Mouse (Mus musculus): Measurements from ENCODE around the gene Nfu1. TPM values are rescaled to one million over a fixed set of nuclear protein-coding genes. Genes with fewer than 3 reads are reported as not detected.
A peak's percentile ranks its signal among the peaks of the same experiment; 100 is the strongest.
"Not testable (repeated sequence)": the region's sequence is repeated elsewhere in the genome, so short reads cannot be mapped to it uniquely, and the experiment has no call there.

The Nfu1 gene
- total RNA-seq, 4 experiments from 2014 or later = 78.5 to 83.2 (median 80.7) TPM

- no peak for DNase-seq (ENCODE audit: low spot score)
Observed at GRCm38 (mm10) chr6:87021791-87022190, 12.8 kb downstream of the Nfu1 start.

- DNase-seq (ENCODE audit: low spot score) = no peak
Observed at GRCm38 (mm10) chr6:87026980-87027379, 17.9 kb downstream of the Nfu1 start.

GRCm38 (mm10) chr6:87028881-87029280 is 19.8 kb downstream of the Nfu1 start:
- DNase-seq (ENCODE audit: low spot score) = no peak

- not testable (repeated sequence) for DNase-seq (ENCODE audit: low spot score)
Observed at GRCm38 (mm10) chr6:87031310-87031709, 22.3 kb downstream of the Nfu1 start.

GRCm38 (mm10) chr6:87032401-87032800 is 23.4 kb downstream of the Nfu1 start:
- DNase-seq (ENCODE audit: low spot score) = no peak

GRCm38 (mm10) chr6:87034395-87034794 is 25.4 kb downstream of the Nfu1 start:
- DNase-seq (ENCODE audit: low spot score) = no peak

GRCm38 (mm10) chr6:87037826-87038620 is 29.0 kb downstream of the Nfu1 start:
- no peak for DNase-seq (ENCODE audit: low spot score)

GRCm38 (mm10) chr6:87039161-87039560 is 30.1 kb downstream of the Nfu1 start:
- DNase-seq (ENCODE audit: low spot score) = no peak

GRCm38 (mm10) chr6:87040971-87041370 is 31.9 kb downstream of the Nfu1 start:
- no peak for DNase-seq (ENCODE audit: low spot score)

GRCm38 (mm10) chr6:87041431-87041830 is 32.4 kb downstream of the Nfu1 start:
- no peak for DNase-seq (ENCODE audit: low spot score)

- no peak for DNase-seq (ENCODE audit: low spot score)
Observed at GRCm38 (mm10) chr6:87042004-87042336, 32.9 kb downstream of the Nfu1 start.

GRCm38 (mm10) chr6:87042337-87043130 is 33.5 kb downstream of the Nfu1 start, which contains the start of gene Gfpt1:
Gene Gfpt1 (plus strand): TSS chr6:87042846.
- peak; percentile 95 for DNase-seq (ENCODE audit: low spot score)

- DNase-seq (ENCODE audit: low spot score) = no peak
Observed at GRCm38 (mm10) chr6:87043131-87043516, 34.1 kb downstream of the Nfu1 start.

GRCm38 (mm10) chr6:87044895-87045294 is 35.9 kb downstream of the Nfu1 start:
- DNase-seq (ENCODE audit: low spot score) = no peak

GRCm38 (mm10) chr6:87045507-87045906 is 36.5 kb downstream of the Nfu1 start:
- no peak for DNase-seq (ENCODE audit: low spot score)

GRCm38 (mm10) chr6:87048712-87049111 is 39.7 kb downstream of the Nfu1 start:
- not testable (repeated sequence) for DNase-seq (ENCODE audit: low spot score)

- DNase-seq (ENCODE audit: low spot score) = no peak
Observed at GRCm38 (mm10) chr6:87051886-87052425, 42.9 kb downstream of the Nfu1 start.

- no peak for DNase-seq (ENCODE audit: low spot score)
Observed at GRCm38 (mm10) chr6:87054193-87054592, 45.2 kb downstream of the Nfu1 start.

- no peak for DNase-seq (ENCODE audit: low spot score)
Observed at GRCm38 (mm10) chr6:87059754-87060153, 50.7 kb downstream of the Nfu1 start.

GRCm38 (mm10) chr6:87063586-87063985 is 54.5 kb downstream of the Nfu1 start:
- no peak for DNase-seq (ENCODE audit: low spot score)

- no peak for DNase-seq (ENCODE audit: low spot score)
Observed at GRCm38 (mm10) chr6:87068209-87068608, 59.2 kb downstream of the Nfu1 start.

- DNase-seq (ENCODE audit: low spot score) = no peak
Observed at GRCm38 (mm10) chr6:87069195-87069900, 60.3 kb downstream of the Nfu1 start.

Measured in heart, adult 8-10 months (tissue).